Mouse (Mus musculus): Measurements from ENCODE around the gene Ggta1. TPM values are rescaled to one million over a fixed set of nuclear protein-coding genes. Genes with fewer than 3 reads are reported as not detected.
A peak's percentile ranks its signal among the peaks of the same experiment; 100 is the strongest.

The Ggta1 gene
- total and polyA plus RNA-seq, 3 experiments, result 40.5 to 55.8 (median 46.9) TPM

DNA sequence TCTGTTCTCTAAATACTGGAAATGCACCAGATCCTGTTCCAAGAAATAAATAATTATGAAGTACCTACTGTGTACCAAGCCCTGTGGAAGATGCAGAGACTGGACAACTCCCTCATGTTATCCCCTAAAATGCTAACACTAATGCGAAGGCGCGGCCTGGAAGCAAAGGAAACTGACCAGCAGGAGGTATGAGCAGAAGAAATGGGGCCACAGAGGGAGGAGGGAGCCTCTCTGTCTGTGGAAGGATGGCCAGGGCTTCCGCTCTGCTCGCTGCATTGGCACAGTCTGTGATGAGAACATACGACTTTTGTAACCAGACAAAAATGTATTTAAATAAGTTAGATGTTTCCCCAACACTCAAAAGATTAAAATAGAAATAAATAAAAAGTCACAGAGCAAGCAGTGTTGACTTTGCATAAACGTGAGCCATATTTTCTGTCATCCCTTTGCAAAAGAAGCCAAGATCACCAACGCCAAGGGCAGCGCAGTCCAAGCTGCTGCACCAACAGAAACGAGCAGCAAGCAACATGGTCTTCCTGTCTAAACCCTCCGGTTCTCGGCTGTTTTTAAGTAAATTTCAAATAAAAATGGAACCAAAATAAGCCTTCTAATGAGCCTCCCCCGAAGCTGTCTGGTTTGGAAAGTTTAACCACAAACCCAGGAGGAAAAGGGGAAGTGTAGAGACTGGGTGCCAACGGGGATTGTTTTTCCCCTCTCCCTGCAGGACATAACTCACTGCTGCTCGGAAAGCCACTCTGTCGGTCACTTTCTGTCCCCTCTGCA, 18.9 kb downstream of the Ggta1 start (continued):
- 0 out of 2 replicates have a peak, but pooled peaks have one; percentile 12 for TF ChIP-seq KAT2A (IDR thresholded peaks at IDR 0.05; ENCODE audit: insufficient replicate concordance, low read length)
- TF ChIP-seq TBP (conservative IDR thresholded peaks at IDR 0.05; ENCODE audit: low read depth, low read length), result no peak
- no peak for TF ChIP-seq ZNF384 (IDR thresholded peaks at IDR 0.05; ENCODE audit: low read depth, low read length)
- TF ChIP-seq CTCF (conservative IDR thresholded peaks at IDR 0.05 in 1 of 2, IDR thresholded peaks at IDR 0.05 in 1 of 2; ENCODE audit: low read depth in 2 of 2, low read length in 2 of 2), result no peak
- TF ChIP-seq NRF1 (IDR thresholded peaks at IDR 0.05; ENCODE audit: low read depth, low read length), result no peak
- TF ChIP-seq MAFK (IDR thresholded peaks at IDR 0.05; ENCODE audit: insufficient replicate concordance, low read length), result 0 out of 2 replicates have a peak, but pooled peaks have one; percentile 16
- TF ChIP-seq CHD1 (IDR thresholded peaks at IDR 0.05; ENCODE audit: low read depth, low read length), result peak; percentile 85; the same call in 1 of the 2 replicates
- no peak for TF ChIP-seq POLR2AphosphoS2 (IDR thresholded peaks at IDR 0.05; ENCODE audit: low read depth, low read length)
- peak; percentile 72 for TF ChIP-seq EP300 (IDR thresholded peaks at IDR 0.05; ENCODE audit: low read length)
- peak; percentile 50; the same call in 1 of the 2 replicates for TF ChIP-seq CHD2 (IDR thresholded peaks at IDR 0.05; ENCODE audit: low read length)
- 0 out of 2 replicates have a peak, but pooled peaks have one; percentile 34 for TF ChIP-seq MEF2A (IDR thresholded peaks at IDR 0.05; ENCODE audit: borderline replicate concordance, low read depth, low read length)

DNA sequence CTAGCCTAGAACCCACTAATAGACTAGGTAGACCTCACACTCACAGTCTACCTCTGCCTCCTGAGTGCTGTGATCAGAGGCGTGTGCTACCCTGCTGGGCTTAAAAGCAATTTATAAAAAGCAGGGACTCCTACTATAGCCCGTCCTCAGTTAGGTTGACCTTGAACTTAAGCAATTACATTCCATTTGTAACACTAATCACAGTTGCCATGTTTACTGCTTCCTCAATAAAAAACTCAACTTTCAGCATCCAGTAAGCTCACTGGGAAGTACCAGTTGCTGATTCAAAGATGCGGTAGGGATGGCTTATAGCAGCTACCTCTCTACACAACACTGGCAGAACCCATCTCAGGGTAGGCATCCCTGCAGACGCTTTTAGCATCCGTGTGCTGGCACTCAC, 19.7 kb downstream of the Ggta1 start:
- peaks cover 67% of the 10 kb centered on the region for H3K79me2 ChIP-seq (replicated peaks; ENCODE audit: control insufficient read depth, extremely low read depth, insufficient read depth, poor library complexity, severe bottlenecking)
- no peak for DNase-seq (ENCODE audit: extremely low read depth)
- H3K27me3 ChIP-seq (replicated peaks), result no peaks in the 10 kb centered on the region
- H3K4me1 ChIP-seq (ENCODE audit: control insufficient read depth in 1 of 2, insufficient read depth in 2 of 2), result peaks cover 31 to 60% of the 10 kb centered on the region in 2 experiments
- H3K9ac ChIP-seq (ENCODE audit: insufficient read depth, low read depth), result peak overlapping the region; percentile 57; the same call in 1 of the 2 replicates
- H3K4me3 ChIP-seq (replicated peaks in 1 of 3; ENCODE audit: low read depth in 2 of 3, low read length in 2 of 3, poor library complexity in 1 of 3), result peak overlapping the region in 2 of 3 experiments; percentile 49 to 65
- dilution Hi-C loops (cut with MboI; ENCODE audit: extremely low pct_ligation_motif_present, extremely low pct_unique_long_range_greater_than_20kb, low sequenced_read_pairs), result no loop called here
- H3K9me3 ChIP-seq (replicated peaks; ENCODE audit: low read length), result no peaks in the 10 kb centered on the region
- peaks cover 15 to 42% of the 10 kb centered on the region in 2 experiments for H3K36me3 ChIP-seq (replicated peaks in 1 of 2; ENCODE audit: control insufficient read depth in 1 of 2, insufficient read depth in 1 of 2, low read length in 1 of 2)
- H3K27ac ChIP-seq (ENCODE audit: insufficient read depth, low read depth), result peak overlapping the region; percentile 10; the same call in 1 of the 2 replicates
- in situ Hi-C loops (cut with MboI; ENCODE audit: low pct_ligation_motif_present, low pct_unique_long_range_greater_than_20kb, low sequenced_read_pairs), result no loop called here
- TF ChIP-seq MXI1 (IDR thresholded peaks at IDR 0.05; ENCODE audit: low read depth, low read length) (no peak), IRF4 (IDR thresholded peaks at IDR 0.05; ENCODE audit: low read depth, low read length) (no peak), USF1 (IDR thresholded peaks at IDR 0.05; ENCODE audit: low read depth, low read length) (no peak), ZKSCAN1 (IDR thresholded peaks at IDR 0.05; ENCODE audit: borderline replicate concordance, low read depth, low read length) (no peak), UBTF (IDR thresholded peaks at IDR 0.05; ENCODE audit: low read depth, low read length) (no peak)
- H3K4me2 ChIP-seq (ENCODE audit: insufficient read depth, low read depth, poor library complexity, severe bottlenecking), result peak overlapping the region; percentile 80

DNA sequence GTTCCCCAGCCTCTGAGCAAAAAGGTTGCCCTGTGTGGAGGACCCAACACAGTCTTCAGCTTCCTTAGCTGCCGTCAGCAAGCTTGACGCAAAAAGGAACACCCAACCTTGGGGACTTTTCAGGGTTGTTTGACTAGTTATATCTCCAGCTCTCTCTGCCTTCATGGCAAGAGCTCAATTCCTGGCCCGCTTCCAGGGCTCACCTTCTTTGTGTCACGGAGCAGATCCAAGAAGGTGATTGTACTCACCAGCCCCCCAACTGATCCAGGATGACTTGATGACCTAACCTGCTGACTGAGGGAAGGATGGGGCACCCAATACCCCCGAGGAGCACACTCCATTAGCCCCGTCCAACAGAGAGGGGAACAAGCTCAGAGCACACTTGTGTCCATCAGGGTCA, 21.0 kb downstream of the Ggta1 start:
- peaks cover 78% of the 10 kb centered on the region for H3K79me2 ChIP-seq (replicated peaks; ENCODE audit: control insufficient read depth, extremely low read depth, insufficient read depth, poor library complexity, severe bottlenecking)
- H3K36me3 ChIP-seq (replicated peaks in 1 of 2; ENCODE audit: control insufficient read depth in 1 of 2, insufficient read depth in 1 of 2, low read length in 1 of 2), result peaks cover 18 to 52% of the 10 kb centered on the region in 2 experiments
- no peak overlapping the region for H3K9ac ChIP-seq (ENCODE audit: insufficient read depth, low read depth)
- peak overlapping the region; percentile 24 for H3K4me2 ChIP-seq (ENCODE audit: insufficient read depth, low read depth, poor library complexity, severe bottlenecking)
- dilution Hi-C loops (cut with MboI; ENCODE audit: extremely low pct_ligation_motif_present, extremely low pct_unique_long_range_greater_than_20kb, low sequenced_read_pairs) (no loop called here), in situ Hi-C loops (cut with MboI; ENCODE audit: low pct_ligation_motif_present, low pct_unique_long_range_greater_than_20kb, low sequenced_read_pairs) (no loop called here)
- H3K9me3 ChIP-seq (replicated peaks; ENCODE audit: low read length), result no peaks in the 10 kb centered on the region
- H3K27me3 ChIP-seq (replicated peaks), result no peaks in the 10 kb centered on the region
- peaks cover 24 to 59% of the 10 kb centered on the region in 2 experiments for H3K4me1 ChIP-seq (ENCODE audit: control insufficient read depth in 1 of 2, insufficient read depth in 2 of 2)
- peak overlapping the region in 1 of 3 experiments; percentile 7 for H3K4me3 ChIP-seq (replicated peaks in 1 of 3; ENCODE audit: low read depth in 2 of 3, low read length in 2 of 3, poor library complexity in 1 of 3)
- DNase-seq (ENCODE audit: extremely low read depth), result no peak
- TF ChIP-seq ZMIZ1 (IDR thresholded peaks at IDR 0.05; ENCODE audit: low read depth, low read length), result no peak
- H3K27ac ChIP-seq (ENCODE audit: insufficient read depth, low read depth), result peak overlapping the region; percentile 57; the same call in 1 of the 2 replicates

Data from CH12.LX (cell line).